Mouse (Mus musculus) adrenal gland, adult 10 weeks (tissue): ENCODE results near the gene Pnp2. TPM values are rescaled to one million over a fixed set of nuclear protein-coding genes. Genes with fewer than 3 reads are reported as not detected.

ENCODE experiments used
- polyA plus RNA-seq: library from polyadenylated mRNA; stranded (reverse); fragments of 350-450 nt; fragmentation: Illumina TruSeq; extraction: RNeasy Lipid Tissue Mini Kit (QIAGEN cat#74804); gene quantifications from one replicate; pipeline ENCODE4 v1.2.3, GENCODE M21; 2014; ENCODE audit warnings: low read depth, low replicate concordance

Gene Pnp2
- 0.52 TPM for polyA plus RNA-seq

GRCm38 (mm10) chr14:50955942-50956508, at the start of gene Pnp2:
Gene Pnp2 (plus strand): TSS chr14:50955992.

GRCm38 (mm10) chr14:50924281-50925064, 31.3 kb upstream of the Pnp2 start, which contains the start of the genes Osgep and Apex1:
Gene Osgep (minus strand): TSS chr14:50924893.
Gene Apex1 (plus strand): TSS chr14:50924968.

GRCm38 (mm10) chr14:50930754-50931492, 24.9 kb upstream of the Pnp2 start, which contains the start of the genes Pip4p1 and Pnp:
Gene Pip4p1 (minus strand): TSS chr14:50930856.
Gene Pnp (plus strand): TSS chr14:50931082.

GRCm38 (mm10) chr14:50943932-50944667, 11.7 kb upstream of the Pnp2 start, which contains the start of gene Gm49342:
Gene Gm49342 (plus strand): TSS chr14:50944517.

GRCm38 (mm10) chr14:51007152-51007801, 51.5 kb downstream of the Pnp2 start, which contains the start of gene Rnase10:
Gene Rnase10 (plus strand): TSS chr14:51007751.

Other genes with a start within 250 kb of the Pnp2 start
- not detected for gene Olfr748, start 248.6 kb upstream of the Pnp2 start, polyA plus RNA-seq
- gene Olfr749, start 210.9 kb upstream of the Pnp2 start, polyA plus RNA-seq: not detected
- gene Ttc5, start 170.5 kb upstream of the Pnp2 start, polyA plus RNA-seq: 14.5 TPM
- not detected for gene Ccnb1ip1, start 148.3 kb upstream of the Pnp2 start, polyA plus RNA-seq
- 45.3 TPM for gene Parp2, start 148.2 kb upstream of the Pnp2 start, polyA plus RNA-seq
- gene Tep1, start 85.4 kb upstream of the Pnp2 start, polyA plus RNA-seq: 11.6 TPM
- 1.8 TPM for gene Klhl33, start 58.5 kb upstream of the Pnp2 start, polyA plus RNA-seq
- 12.5 TPM for gene Osgep, start 31.1 kb upstream of the Pnp2 start, polyA plus RNA-seq
- gene Apex1, start 31.0 kb upstream of the Pnp2 start, polyA plus RNA-seq: 28.1 TPM
- 19.0 TPM for gene Pip4p1, start 25.1 kb upstream of the Pnp2 start, polyA plus RNA-seq
- gene Pnp, start 24.9 kb upstream of the Pnp2 start, polyA plus RNA-seq: 56.6 TPM
- gene Gm49342, start 11.5 kb upstream of the Pnp2 start, polyA plus RNA-seq: not detected
- gene Rnase10, start 51.8 kb downstream of the Pnp2 start, polyA plus RNA-seq: 0.52 TPM
- gene Rnase9, start 85.9 kb downstream of the Pnp2 start, polyA plus RNA-seq: not detected
- gene Rnase11, start 94.2 kb downstream of the Pnp2 start, polyA plus RNA-seq: not detected
- gene Rnase12, start 101.7 kb downstream of the Pnp2 start, polyA plus RNA-seq: not detected
- gene Olfr750, start 118.4 kb downstream of the Pnp2 start, polyA plus RNA-seq: not detected
- 152 TPM for gene Rnase4, start 135.1 kb downstream of the Pnp2 start, polyA plus RNA-seq
- gene Ang, start 135.2 kb downstream of the Pnp2 start, polyA plus RNA-seq: 0.76 TPM
- not detected for gene Eddm3b, start 158.4 kb downstream of the Pnp2 start, polyA plus RNA-seq
- gene Rnase6, start 167.9 kb downstream of the Pnp2 start, polyA plus RNA-seq: 2.6 TPM
- 1.1 TPM for gene Rnase1, start 190.8 kb downstream of the Pnp2 start, polyA plus RNA-seq
- not detected for gene Rnase2b, start 206.3 kb downstream of the Pnp2 start, polyA plus RNA-seq
- not detected for gene Ang2, start 243.2 kb downstream of the Pnp2 start, polyA plus RNA-seq
- not detected for gene Ear14, start 247.4 kb downstream of the Pnp2 start, polyA plus RNA-seq